Comparison of ENCODE assay signal across 9 mouse cellular contexts in genomic region chr14:121172065-121173036, GRCm38 (mm10).
DNase-seq lines count a peak whose midpoint lies in the region; ATAC-seq lines count a peak whose summit lies in the region.
"Had no signal": no experiment of that assay in that cellular context is flagged by ENCODE, and none has a peak within 500 bp of the region (broad histone marks: within the 10 kb centered on the region; RNA-seq: fewer than 3 reads in every experiment).

No protein-coding gene starts in this region.

- intact Hi-C loops in heart, postnatal 36 days (cut with DNase I) = no loop called here

- DNase-seq in heart, adult 8-10 months (ENCODE audit: low spot score) = peak; percentile 53
- no peak for DNase-seq in heart, postnatal 36 days
- peak; percentile 34 for DNase-seq in hindbrain, embryonic 11.5 days (ENCODE audit: low spot score)
- peak; percentile 63 for DNase-seq in limb, embryonic 11.5 days (ENCODE audit: low spot score)
- peak; percentile 49 to 68 for DNase-seq in right cerebral cortex, postnatal 36 days (ENCODE audit: low spot score in 2 of 2)
- no peak for DNase-seq in T-cell, adult 2 months (ENCODE audit: low spot score)
- DNase-seq in adrenal gland, postnatal 14 days = no peak

- no peaks in the 10 kb centered on the region for H3K9me3 ChIP-seq in embryonic facial prominence, embryonic 12.5 days
- no peaks in the 10 kb centered on the region for H3K9me3 ChIP-seq in hindbrain, embryonic 11.5 days (ENCODE audit: control insufficient read depth, low read length)
- H3K9me3 ChIP-seq in limb, embryonic 11.5 days (ENCODE audit: control insufficient read depth, low read length) = no peaks in the 10 kb centered on the region

- WGBS in embryonic facial prominence, embryonic 12.5 days = 49% methylated on average over 19 of the region's 19 CpGs
- 63% methylated on average over 19 of the region's 19 CpGs for WGBS in hindbrain, embryonic 11.5 days
- WGBS in limb, embryonic 11.5 days = 28% methylated on average over 19 of the region's 19 CpGs

- H3K27ac ChIP-seq in embryonic facial prominence, embryonic 12.5 days = peak overlapping the region; percentile 80
- peak overlapping the region; percentile 42; the same call in 1 of the 2 replicates for H3K27ac ChIP-seq in hindbrain, embryonic 11.5 days (ENCODE audit: low read depth, low read length)
- H3K27ac ChIP-seq in limb, embryonic 11.5 days (replicated peaks; ENCODE audit: low read depth, low read length) = peak overlapping the region; percentile 65; the same call in 1 of the 2 replicates

- H3K4me1 ChIP-seq in embryonic facial prominence, embryonic 12.5 days = peaks cover 26% of the 10 kb centered on the region
- H3K4me1 ChIP-seq in hindbrain, embryonic 11.5 days (replicated peaks; ENCODE audit: control insufficient read depth, insufficient read depth, low read length) = 0 out of 2 replicates have a peak, but pooled peaks cover 4% of the 10 kb centered on the region
- H3K4me1 ChIP-seq in limb, embryonic 11.5 days (ENCODE audit: control insufficient read depth, insufficient read depth, low read length) = peaks cover 35% of the 10 kb centered on the region

- H3K27me3 ChIP-seq in embryonic facial prominence, embryonic 12.5 days = no peaks in the 10 kb centered on the region
- H3K27me3 ChIP-seq in hindbrain, embryonic 11.5 days (ENCODE audit: control insufficient read depth, insufficient read depth, low read length) = no peaks in the 10 kb centered on the region
- H3K27me3 ChIP-seq in limb, embryonic 11.5 days (ENCODE audit: control insufficient read depth, insufficient read depth, low read length) = no peaks in the 10 kb centered on the region

- H3K4me2 ChIP-seq in embryonic facial prominence, embryonic 12.5 days (replicated peaks) = no peak overlapping the region; the same call in 1 of the 2 replicates
- H3K4me2 ChIP-seq in hindbrain, embryonic 11.5 days (replicated peaks; ENCODE audit: low read depth, low read length) = no peak overlapping the region
- H3K4me2 ChIP-seq in limb, embryonic 11.5 days (ENCODE audit: low read depth, severe bottlenecking) = peak overlapping the region; percentile 28

- H3K9ac ChIP-seq in embryonic facial prominence, embryonic 12.5 days = no peak overlapping the region
- no peak overlapping the region for H3K9ac ChIP-seq in hindbrain, embryonic 11.5 days (ENCODE audit: low read depth, low read length)
- no peak overlapping the region for H3K9ac ChIP-seq in limb, embryonic 11.5 days (ENCODE audit: low read length)

- peaks cover 7% of the 10 kb centered on the region; the same call in 1 of the 2 replicates for H3K36me3 ChIP-seq in embryonic facial prominence, embryonic 12.5 days
- no peaks in the 10 kb centered on the region for H3K36me3 ChIP-seq in hindbrain, embryonic 11.5 days (ENCODE audit: control insufficient read depth, insufficient read depth, low read length)
- H3K36me3 ChIP-seq in limb, embryonic 11.5 days (ENCODE audit: control insufficient read depth, insufficient read depth, low read length) = no peaks in the 10 kb centered on the region

- no peak overlapping the region for H3K4me3 ChIP-seq in embryonic facial prominence, embryonic 12.5 days
- no peak overlapping the region for H3K4me3 ChIP-seq in hindbrain, embryonic 11.5 days (ENCODE audit: low read depth, low read length)
- no peak overlapping the region for H3K4me3 ChIP-seq in limb, embryonic 11.5 days (ENCODE audit: low read depth, low read length)
- H3K4me3 ChIP-seq: erythroblast, embryonic 14.5 days had no signal

- no peak for ATAC-seq in embryonic facial prominence, embryonic 12.5 days (ENCODE audit: insufficient number of reproducible peaks, insufficient read depth, low FRiP score, low TSS enrichment)
- ATAC-seq in hindbrain, embryonic 11.5 days (ENCODE audit: low FRiP score) = peak; percentile 66
- ATAC-seq in limb, embryonic 11.5 days (ENCODE audit: insufficient number of reproducible peaks, low FRiP score, low TSS enrichment, low read depth) = peak; percentile 74

Comparison
In these comparisons a context has a peak if more than half of its experiments do, and no peak if none do; other contexts are left out.
1. DNase-seq: peak in heart, adult 8-10 months (single experiment), hindbrain, embryonic 11.5 days (single experiment), limb, embryonic 11.5 days (single experiment) and right cerebral cortex, postnatal 36 days (2 of 2); none in heart, postnatal 36 days (0 of 2), T-cell, adult 2 months (single experiment) and adrenal gland, postnatal 14 days (single experiment).
2. Peak in every context shown above with its lines, with median percentiles within 50 percentile points of each other: H3K27ac ChIP-seq.